Mouse (Mus musculus): ENCODE data around the gene Rassf2. TPM values are rescaled to one million over a fixed set of nuclear protein-coding genes. Genes with fewer than 3 reads are reported as not detected.

The Rassf2 gene
- polyA plus RNA-seq, 1 experiment from 2014 or later, result 3.0 TPM

- H3K27me3 ChIP-seq (ENCODE audit: insufficient read depth, low read length), result no peaks in the 10 kb centered on the region
- peak; percentile 64 for ATAC-seq
- no peak overlapping the region for H3K4me3 ChIP-seq (ENCODE audit: low read depth, low read length)
- H3K9me3 ChIP-seq (ENCODE audit: low read length), result no peaks in the 10 kb centered on the region
- H3K9ac ChIP-seq (replicated peaks), result no peak overlapping the region
- no peak overlapping the region for H3K4me2 ChIP-seq (ENCODE audit: low read depth, low read length)
- WGBS (ENCODE audit: insufficient replicate concordance), result 11% methylated on average over 6 of the region's 6 CpGs
- no peaks in the 10 kb centered on the region for H3K4me1 ChIP-seq (ENCODE audit: insufficient read depth)
- H3K27ac ChIP-seq (ENCODE audit: low read depth), result no peak overlapping the region
- no peaks in the 10 kb centered on the region for H3K36me3 ChIP-seq (replicated peaks; ENCODE audit: insufficient read depth, low read length)
- peak; percentile 60 for DNase-seq
- peak; percentile 96 for TF ChIP-seq CTCF (IDR thresholded peaks at IDR 0.05; ENCODE audit: low read depth)
- no peak for TF ChIP-seq EP300 (IDR thresholded peaks at IDR 0.05; ENCODE audit: low read depth)
Measured at GRCm38 (mm10) chr2:131982546-131983196, 47.4 kb downstream of the Rassf2 start.

- no peak overlapping the region for H3K27ac ChIP-seq (ENCODE audit: low read depth)
- no peak for ATAC-seq
Measured at GRCm38 (mm10) chr2:131980866-131981265, 49.2 kb downstream of the Rassf2 start.

GRCm38 (mm10) chr2:131976663-131977062 is 53.4 kb downstream of the Rassf2 start:
- Histone ChIP-seq H3K9me3 (ENCODE audit: low read length) (no peaks in the 10 kb centered on the region), H3K4me1 (ENCODE audit: insufficient read depth) (no peaks in the 10 kb centered on the region), H3K4me3 (ENCODE audit: low read depth, low read length) (no peak overlapping the region), H3K27ac (ENCODE audit: low read depth) (no peak overlapping the region), H3K27me3 (ENCODE audit: insufficient read depth, low read length) (no peaks in the 10 kb centered on the region), H3K9ac (replicated peaks) (no peak overlapping the region), H3K36me3 (replicated peaks; ENCODE audit: insufficient read depth, low read length) (no peaks in the 10 kb centered on the region), H3K4me2 (ENCODE audit: low read depth, low read length) (no peak overlapping the region)
- 53% methylated on average over 3 of the region's 3 CpGs for WGBS (ENCODE audit: insufficient replicate concordance)
- DNase-seq (no peak), ATAC-seq (no peak)
- TF ChIP-seq CTCF (IDR thresholded peaks at IDR 0.05; ENCODE audit: low read depth) (no peak), EP300 (IDR thresholded peaks at IDR 0.05; ENCODE audit: low read depth) (no peak)

More at GRCm38 (mm10) chr2:131980866-131981265, 49.2 kb downstream of the Rassf2 start:
- H3K9me3 ChIP-seq (ENCODE audit: low read length), result no peaks in the 10 kb centered on the region
- 0 out of 2 replicates have a peak overlapping the region, but pooled peaks have one; percentile 16 for H3K9ac ChIP-seq (replicated peaks)
- 26% methylated on average over 9 of the region's 9 CpGs for WGBS (ENCODE audit: insufficient replicate concordance)
- H3K36me3 ChIP-seq (replicated peaks; ENCODE audit: insufficient read depth, low read length), result no peaks in the 10 kb centered on the region
- TF ChIP-seq EP300 (IDR thresholded peaks at IDR 0.05; ENCODE audit: low read depth) (no peak), CTCF (IDR thresholded peaks at IDR 0.05; ENCODE audit: low read depth) (no peak)
- no peaks in the 10 kb centered on the region for H3K4me1 ChIP-seq (ENCODE audit: insufficient read depth)
- H3K27me3 ChIP-seq (ENCODE audit: insufficient read depth, low read length), result no peaks in the 10 kb centered on the region
- H3K4me2 ChIP-seq (ENCODE audit: low read depth, low read length), result no peak overlapping the region
- H3K4me3 ChIP-seq (ENCODE audit: low read depth, low read length), result no peak overlapping the region
- no peak for DNase-seq

- Histone ChIP-seq H3K27ac (ENCODE audit: low read depth) (no peak overlapping the region), H3K4me3 (ENCODE audit: low read depth, low read length) (no peak overlapping the region), H3K4me1 (ENCODE audit: insufficient read depth) (no peaks in the 10 kb centered on the region), H3K27me3 (ENCODE audit: insufficient read depth, low read length) (no peaks in the 10 kb centered on the region), H3K4me2 (ENCODE audit: low read depth, low read length) (no peak overlapping the region), H3K9ac (replicated peaks) (no peak overlapping the region), H3K9me3 (ENCODE audit: low read length) (no peaks in the 10 kb centered on the region), H3K36me3 (replicated peaks; ENCODE audit: insufficient read depth, low read length) (no peaks in the 10 kb centered on the region)
- TF ChIP-seq EP300 (IDR thresholded peaks at IDR 0.05; ENCODE audit: low read depth) (no peak), CTCF (IDR thresholded peaks at IDR 0.05; ENCODE audit: low read depth) (no peak)
- WGBS (ENCODE audit: insufficient replicate concordance), result 66% methylated on average over 4 of the region's 4 CpGs
- DNase-seq (no peak), ATAC-seq (no peak)
Measured at GRCm38 (mm10) chr2:131971098-131971497, 59.0 kb downstream of the Rassf2 start.

GRCm38 (mm10) chr2:131970597-131970996 is 59.5 kb downstream of the Rassf2 start:
- Histone ChIP-seq H3K27me3 (ENCODE audit: insufficient read depth, low read length) (no peaks in the 10 kb centered on the region), H3K36me3 (replicated peaks; ENCODE audit: insufficient read depth, low read length) (no peaks in the 10 kb centered on the region), H3K4me3 (ENCODE audit: low read depth, low read length) (no peak overlapping the region), H3K4me1 (ENCODE audit: insufficient read depth) (no peaks in the 10 kb centered on the region), H3K9ac (replicated peaks) (no peak overlapping the region), H3K9me3 (ENCODE audit: low read length) (no peaks in the 10 kb centered on the region), H3K27ac (ENCODE audit: low read depth) (no peak overlapping the region), H3K4me2 (ENCODE audit: low read depth, low read length) (no peak overlapping the region)
- ATAC-seq (no peak), DNase-seq (no peak)
- 71% methylated on average over 2 of the region's 2 CpGs for WGBS (ENCODE audit: insufficient replicate concordance)
- TF ChIP-seq EP300 (IDR thresholded peaks at IDR 0.05; ENCODE audit: low read depth), result no peak
- no peak for TF ChIP-seq CTCF (IDR thresholded peaks at IDR 0.05; ENCODE audit: low read depth)

GRCm38 (mm10) chr2:131961671-131962070 is 68.4 kb downstream of the Rassf2 start:
- ATAC-seq, result no peak
- DNase-seq, result no peak
- Histone ChIP-seq H3K4me1 (ENCODE audit: insufficient read depth) (no peaks in the 10 kb centered on the region), H3K4me3 (ENCODE audit: low read depth, low read length) (no peak overlapping the region), H3K9ac (replicated peaks) (no peak overlapping the region), H3K4me2 (ENCODE audit: low read depth, low read length) (no peak overlapping the region), H3K9me3 (ENCODE audit: low read length) (no peaks in the 10 kb centered on the region), H3K27ac (ENCODE audit: low read depth) (no peak overlapping the region), H3K36me3 (replicated peaks; ENCODE audit: insufficient read depth, low read length) (no peaks in the 10 kb centered on the region), H3K27me3 (ENCODE audit: insufficient read depth, low read length) (no peaks in the 10 kb centered on the region)
- TF ChIP-seq EP300 (IDR thresholded peaks at IDR 0.05; ENCODE audit: low read depth) (no peak), CTCF (IDR thresholded peaks at IDR 0.05; ENCODE audit: low read depth) (no peak)
- WGBS (ENCODE audit: insufficient replicate concordance), result 53% methylated on average over 2 of the region's 2 CpGs
